Mouse (Mus musculus) forebrain, embryonic 14.5 days (tissue): Measurements from ENCODE around the gene Arhgef2. TPM values are rescaled to one million over a fixed set of nuclear protein-coding genes. Genes with fewer than 3 reads are reported as not detected.

ENCODE experiments used
- ATAC-seq: fragments of 200-750 bp; cut with Nextera tagmentation; 2 replicates; pipeline ENCODE4 v1.8.0; 2017; ENCODE audit warnings: mild to moderate bottlenecking, moderate library complexity
- DNase-seq: peaks from one replicate; pipeline ENCODE4 v3.0.0-alpha.2; 2015; ENCODE audit warnings: low spot score
- H3K27ac ChIP-seq: fragments of 300-500 bp; sonication (generic); 2 replicates; pipeline ENCODE4 v1.5.1; 2014; ENCODE audit warnings: low read depth, mild to moderate bottlenecking, control low read depth, low read length, moderate library complexity
- H3K27me3 ChIP-seq: fragments of 300-500 bp; sonication (generic); replicated peaks from 2 replicates; pipeline ENCODE4 v1.6.1; 2014; ENCODE audit warnings: low read length, control low read depth, mixed read lengths; ENCODE audit not compliant: control insufficient read depth, insufficient read depth
- H3K36me3 ChIP-seq: fragments of 300-500 bp; sonication (generic); 2 replicates; pipeline ENCODE4 v1.6.1; 2014; ENCODE audit warnings: low read length, control low read depth; ENCODE audit not compliant: control insufficient read depth, insufficient read depth
- H3K4me1 ChIP-seq: fragments of 300-500 bp; sonication (generic); 2 replicates; pipeline ENCODE4 v1.6.1; 2014; ENCODE audit warnings: antibody characterized with exemption, low read length, control low read depth; ENCODE audit not compliant: control insufficient read depth, insufficient read depth
- H3K4me2 ChIP-seq: fragments of 300-500 bp; sonication (generic); 2 replicates; pipeline ENCODE4 v1.6.1; 2014; ENCODE audit warnings: mild to moderate bottlenecking, control low read depth, low read length
- H3K4me3 ChIP-seq: fragments of 300-500 bp; sonication (generic); 2 replicates; pipeline ENCODE4 v1.5.1; 2014; ENCODE audit warnings: low read depth, low read length, control low read depth
- H3K9ac ChIP-seq: fragments of 300-500 bp; sonication (generic); 2 replicates; pipeline ENCODE4 v1.6.1; 2014; ENCODE audit warnings: mild to moderate bottlenecking, low read length, control low read depth, moderate library complexity
- H3K9me3 ChIP-seq: fragments of 300-500 bp; sonication (generic); replicated peaks from 2 replicates; pipeline ENCODE4 v1.6.1; 2016; ENCODE audit warnings: low read length, control low read depth, mixed read lengths; ENCODE audit not compliant: control insufficient read depth
- WGBS: fragments of 180-500 bp; shearing (Covaris S2); extraction: QIAGEN DNeasy Blood & Tissue Kit; methylation state at CpG from one replicate; pipeline ENCODE4 v1.1.7; 2014; 5-methylcytosine and 5-hydroxymethylcytosine counted together
- polyA plus RNA-seq: library from polyadenylated mRNA; unstranded; fragments of >200 nt; fragmentation: Nextera tagmentation; extraction: Ambion mirVana; gene quantifications from 2 replicates; pipeline ENCODE4 v1.2.1, GENCODE M21; 2014

Arhgef2 gene
- polyA plus RNA-seq, 1 experiment from 2014 or later: 90.6 TPM

DNA sequence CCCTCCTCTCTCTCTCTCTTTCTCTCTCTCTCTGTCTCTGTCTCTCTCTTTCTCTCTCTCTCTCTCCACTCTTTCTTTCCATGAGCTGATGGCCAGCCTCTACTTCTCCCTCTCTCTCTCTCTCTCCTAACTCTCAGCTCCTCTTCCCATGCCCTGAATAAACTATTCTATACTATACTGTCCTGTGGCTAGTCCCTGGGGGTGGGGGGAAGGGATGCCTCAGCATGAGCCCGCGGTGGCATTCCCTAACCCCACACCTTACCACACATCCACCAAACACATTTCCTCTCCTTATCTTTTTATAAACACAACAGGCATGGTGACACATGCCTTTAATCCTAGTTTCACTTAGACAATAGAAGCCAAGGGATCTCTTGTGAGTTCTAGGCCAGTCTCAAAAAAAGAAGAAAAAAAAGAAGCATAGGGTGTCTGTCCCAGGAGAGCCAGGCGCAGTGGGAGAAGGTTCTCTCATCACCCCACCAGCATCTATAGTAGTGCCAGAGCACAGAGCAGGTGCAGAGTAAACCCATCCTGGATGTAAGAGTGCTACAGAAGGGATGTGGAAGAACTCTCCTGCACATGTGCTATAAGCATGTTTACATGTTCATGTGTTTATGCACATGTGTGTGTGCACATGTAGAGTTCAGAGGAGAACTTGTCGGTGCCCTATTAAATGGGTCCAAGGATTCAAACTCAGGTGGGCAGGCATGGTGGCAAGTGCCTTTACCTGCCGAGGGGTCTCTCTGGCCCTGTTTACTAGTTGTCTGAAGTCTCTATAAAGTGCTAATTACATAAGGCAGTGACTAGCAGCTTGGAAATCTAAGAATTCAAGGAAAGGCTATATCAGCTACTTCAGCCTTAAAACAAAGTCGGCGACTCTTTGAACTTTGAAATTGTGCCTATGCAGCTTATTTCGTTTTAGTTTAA, 27.0 kb upstream of the Arhgef2 start:
- peak overlapping the region; percentile 88; the same call in 1 of the 2 replicates for H3K9ac ChIP-seq
- no peak overlapping the region for H3K27ac ChIP-seq

DNA sequence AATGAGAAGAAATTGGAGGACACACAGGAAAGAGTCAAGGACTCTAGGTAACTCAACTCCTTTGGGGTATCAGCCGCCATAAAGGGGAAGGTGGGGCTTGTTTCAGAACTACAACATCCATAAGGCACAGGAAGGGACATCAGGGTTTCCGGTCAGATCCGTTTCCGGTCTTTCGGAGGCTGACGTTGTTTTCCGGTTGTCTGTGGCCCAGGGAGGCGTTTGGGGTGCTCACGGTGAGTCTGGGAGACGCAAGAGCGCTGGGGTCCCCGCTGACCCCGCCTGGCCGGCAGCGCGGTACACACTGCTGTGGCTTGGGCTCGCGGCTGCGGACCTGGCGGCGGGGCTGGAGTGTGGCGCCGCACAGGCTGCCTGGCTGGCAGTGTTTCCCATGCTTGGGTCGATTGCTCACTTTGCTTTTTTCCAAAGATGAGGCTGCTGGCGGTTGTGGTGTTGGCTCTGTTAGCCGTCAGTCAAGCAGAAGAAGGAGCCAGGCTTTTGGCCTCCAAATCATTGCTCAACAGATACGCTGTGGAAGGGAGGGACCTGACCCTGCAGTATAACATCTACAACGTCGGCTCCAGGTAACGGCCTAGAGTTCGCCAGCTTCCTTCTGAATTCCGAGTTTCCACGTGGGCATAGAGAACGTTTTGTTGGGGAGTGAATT, 26.2 kb upstream of the Arhgef2 start:
- peak overlapping the region; percentile 90 for H3K4me2 ChIP-seq
- peak; percentile 91 for DNase-seq
- H3K9me3 ChIP-seq: no peaks in the 10 kb centered on the region
- H3K9ac ChIP-seq: peak overlapping the region; percentile 88
- H3K27ac ChIP-seq: peak overlapping the region; percentile 44; the same call in 1 of the 2 replicates
- H3K27me3 ChIP-seq: no peaks in the 10 kb centered on the region
- peak; percentile 94 for ATAC-seq
- peak overlapping the region; percentile 89 for H3K4me3 ChIP-seq
- H3K4me1 ChIP-seq: peaks cover 5% of the 10 kb centered on the region
- under 1% methylated on average over 34 of the region's 34 CpGs for WGBS
- peaks cover 30% of the 10 kb centered on the region for H3K36me3 ChIP-seq

More for the DNA sequence above, 27.0 kb upstream of the Arhgef2 start:
- H3K4me2 ChIP-seq: peak overlapping the region; percentile 90
- H3K9me3 ChIP-seq: no peaks in the 10 kb centered on the region
- no peaks in the 10 kb centered on the region for H3K27me3 ChIP-seq
- H3K4me3 ChIP-seq: peak overlapping the region; percentile 89
- WGBS: 54% methylated on average over 8 of the region's 8 CpGs
- DNase-seq (no peak), ATAC-seq (peak; percentile 30)
- peaks cover 5% of the 10 kb centered on the region for H3K4me1 ChIP-seq
- H3K36me3 ChIP-seq: peaks cover 29% of the 10 kb centered on the region

- Histone ChIP-seq H3K27me3 (no peaks in the 10 kb centered on the region), H3K4me3 (no peak overlapping the region), H3K9ac (no peak overlapping the region), H3K9me3 (no peaks in the 10 kb centered on the region), H3K36me3 (peaks cover 64% of the 10 kb centered on the region), H3K4me1 (no peaks in the 10 kb centered on the region), H3K27ac (no peak overlapping the region), H3K4me2 (no peak overlapping the region)
- DNase-seq (no peak), ATAC-seq (no peak)
- 96% methylated on average over 6 of the region's 6 CpGs for WGBS
Observed at GRCm38 (mm10) chr3:88585769-88586168, 20.0 kb upstream of the Arhgef2 start.

DNA sequence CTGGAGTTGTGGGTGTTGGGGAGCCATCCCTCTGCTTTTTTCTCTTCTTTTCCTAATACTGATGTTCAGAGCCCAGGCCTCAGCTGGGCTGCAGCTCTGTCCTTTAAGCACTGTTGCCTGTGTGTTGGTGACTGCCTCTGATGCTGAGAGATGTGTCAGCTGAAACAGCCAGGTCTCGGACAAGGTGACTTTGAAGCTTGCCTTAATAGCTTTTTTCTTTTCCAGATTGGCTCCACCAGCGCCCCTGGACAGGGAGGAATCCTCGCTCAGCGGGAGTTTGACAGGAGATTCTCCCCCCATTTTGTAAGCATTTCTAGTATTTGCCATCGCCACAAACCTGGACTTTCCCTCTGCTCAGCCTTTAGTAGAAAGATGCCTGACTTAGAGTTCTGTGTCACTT, 19.1 kb upstream of the Arhgef2 start:
- H3K27ac ChIP-seq: no peak overlapping the region
- 92% methylated on average over 5 of the region's 5 CpGs for whole genome bisulfite sequencing
- H3K4me2 ChIP-seq: no peak overlapping the region
- ATAC-seq: no peak
- H3K4me3 ChIP-seq: no peak overlapping the region
- H3K27me3 ChIP-seq: no peaks in the 10 kb centered on the region
- DNase-seq: no peak
- no peaks in the 10 kb centered on the region for H3K9me3 ChIP-seq
- H3K36me3 ChIP-seq: peaks cover 56% of the 10 kb centered on the region
- no peaks in the 10 kb centered on the region for H3K4me1 ChIP-seq
- H3K9ac ChIP-seq: no peak overlapping the region

- ATAC-seq: no peak
- no peaks in the 10 kb centered on the region for H3K4me1 ChIP-seq
- no peak overlapping the region for H3K27ac ChIP-seq
- H3K9ac ChIP-seq: no peak overlapping the region
- no peaks in the 10 kb centered on the region for H3K9me3 ChIP-seq
- DNase-seq: no peak
- no peak overlapping the region for H3K4me3 ChIP-seq
- peaks cover 35% of the 10 kb centered on the region for H3K36me3 ChIP-seq
- H3K27me3 ChIP-seq: no peaks in the 10 kb centered on the region
- H3K4me2 ChIP-seq: no peak overlapping the region
- WGBS: 26% methylated on average over 5 of the region's 5 CpGs
Observed at GRCm38 (mm10) chr3:88590246-88590645, 15.5 kb upstream of the Arhgef2 start.

DNA sequence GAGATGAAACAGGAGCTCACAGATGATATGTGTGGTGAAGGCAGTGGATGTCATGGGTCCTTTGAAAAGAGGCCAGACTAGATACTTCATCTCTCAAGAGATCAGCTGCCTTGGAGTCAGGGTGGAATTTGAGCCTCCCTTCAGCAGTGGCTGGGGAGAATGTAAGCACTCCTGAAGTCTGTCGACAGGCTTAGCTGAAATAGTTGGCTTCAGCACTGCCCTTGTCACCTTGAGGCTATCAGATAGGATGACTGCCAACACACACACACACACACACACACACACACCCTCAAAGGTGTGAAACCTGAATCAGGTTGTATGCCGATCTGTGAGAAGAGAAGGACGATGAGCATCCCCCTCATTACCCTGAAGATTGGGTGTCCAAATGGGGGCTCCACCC, 14.7 kb upstream of the Arhgef2 start:
- Histone ChIP-seq H3K9ac (no peak overlapping the region), H3K27me3 (no peaks in the 10 kb centered on the region), H3K27ac (no peak overlapping the region), H3K4me2 (no peak overlapping the region), H3K4me3 (no peak overlapping the region), H3K4me1 (no peaks in the 10 kb centered on the region), H3K9me3 (no peaks in the 10 kb centered on the region), H3K36me3 (peaks cover 28% of the 10 kb centered on the region)
- WGBS: 36% methylated on average over 3 of the region's 3 CpGs
- DNase-seq (no peak), ATAC-seq (no peak)

DNA sequence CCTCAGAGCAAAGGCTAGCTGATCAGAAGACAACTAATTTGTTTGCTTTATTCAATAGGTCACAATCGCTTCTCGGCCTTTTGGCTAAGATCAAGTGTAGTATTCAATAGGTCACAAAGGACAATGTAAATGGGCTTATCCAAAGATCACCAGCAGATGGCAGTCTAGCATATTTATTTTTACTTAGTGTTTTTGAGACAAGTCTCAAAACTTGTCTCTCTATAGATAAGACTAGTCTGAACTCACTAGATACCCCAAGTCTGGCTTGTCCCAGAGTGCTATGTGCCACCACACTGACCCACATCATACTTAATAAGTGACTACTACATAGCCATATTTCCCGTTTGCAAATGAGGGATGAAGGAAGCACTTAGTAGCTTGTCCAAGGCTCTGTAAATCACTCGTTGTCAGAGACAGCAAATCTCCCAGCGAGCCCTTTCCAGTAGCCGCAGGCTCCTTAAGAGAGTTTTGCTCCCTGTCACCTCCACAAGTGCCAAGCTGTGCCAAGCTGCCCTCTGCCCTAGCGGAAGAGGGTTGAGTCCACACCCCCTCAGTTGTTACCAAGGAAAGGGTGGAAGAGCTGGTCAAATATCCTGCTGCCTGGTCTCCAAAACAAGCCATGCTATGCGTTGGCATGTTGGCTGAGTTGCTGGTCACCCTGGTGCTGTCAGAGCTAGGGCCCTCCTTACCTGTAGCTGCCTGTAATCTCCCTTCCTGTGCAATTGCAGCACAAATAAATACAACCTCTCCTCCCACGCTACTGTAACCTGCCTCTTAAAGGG, 13.6 kb upstream of the Arhgef2 start:
- H3K27ac ChIP-seq: no peak overlapping the region
- no peaks in the 10 kb centered on the region for H3K4me1 ChIP-seq
- H3K9me3 ChIP-seq: no peaks in the 10 kb centered on the region
- peaks cover 19% of the 10 kb centered on the region for H3K36me3 ChIP-seq
- ATAC-seq: peak; percentile 46; the same call in 1 of the 2 replicates
- H3K4me2 ChIP-seq: no peak overlapping the region
- WGBS: 32% methylated on average over 9 of the region's 9 CpGs
- H3K9ac ChIP-seq: no peak overlapping the region
- DNase-seq: peak; percentile 88
- H3K27me3 ChIP-seq: no peaks in the 10 kb centered on the region
- H3K4me3 ChIP-seq: no peak overlapping the region

DNA sequence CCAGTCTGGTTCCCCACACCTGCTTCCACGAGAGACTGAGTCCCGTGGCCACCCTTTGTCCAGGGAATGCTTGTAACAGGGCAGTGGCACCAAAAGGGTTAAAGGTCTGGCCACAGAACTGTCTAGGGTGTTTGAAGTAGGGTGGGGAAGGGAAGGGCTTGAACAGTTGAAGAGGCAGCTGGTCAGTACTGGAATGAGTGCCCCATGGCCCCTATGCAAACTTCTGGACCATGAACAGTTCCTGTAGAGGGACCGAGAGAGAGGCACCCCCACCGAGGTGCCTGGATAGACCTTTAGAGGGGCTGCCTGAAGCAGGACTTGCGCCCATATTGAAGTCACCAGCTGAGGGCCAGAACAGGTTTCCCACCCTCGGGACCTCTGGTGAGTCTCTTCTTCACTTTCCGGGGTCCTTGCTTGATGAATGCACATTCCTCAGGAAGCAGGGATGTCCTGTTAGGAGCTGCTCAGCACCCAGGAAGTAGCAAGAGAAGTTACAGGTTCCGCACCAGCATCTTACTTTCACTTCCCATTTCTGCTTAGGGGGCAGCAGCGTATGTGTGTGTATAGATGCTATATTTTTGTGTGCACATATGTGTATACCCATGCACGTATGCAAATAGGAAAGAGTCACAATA, 12.7 kb upstream of the Arhgef2 start:
- whole genome bisulfite sequencing: 79% methylated on average over 10 of the region's 10 CpGs
- H3K27me3 ChIP-seq: no peaks in the 10 kb centered on the region
- H3K36me3 ChIP-seq: peaks cover 9% of the 10 kb centered on the region
- H3K27ac ChIP-seq: no peak overlapping the region
- no peaks in the 10 kb centered on the region for H3K4me1 ChIP-seq
- no peak overlapping the region for H3K4me2 ChIP-seq
- ATAC-seq (no peak), DNase-seq (no peak)
- H3K9ac ChIP-seq: no peak overlapping the region
- no peak overlapping the region for H3K4me3 ChIP-seq
- H3K9me3 ChIP-seq: no peaks in the 10 kb centered on the region
